In the genomic region with DNA sequence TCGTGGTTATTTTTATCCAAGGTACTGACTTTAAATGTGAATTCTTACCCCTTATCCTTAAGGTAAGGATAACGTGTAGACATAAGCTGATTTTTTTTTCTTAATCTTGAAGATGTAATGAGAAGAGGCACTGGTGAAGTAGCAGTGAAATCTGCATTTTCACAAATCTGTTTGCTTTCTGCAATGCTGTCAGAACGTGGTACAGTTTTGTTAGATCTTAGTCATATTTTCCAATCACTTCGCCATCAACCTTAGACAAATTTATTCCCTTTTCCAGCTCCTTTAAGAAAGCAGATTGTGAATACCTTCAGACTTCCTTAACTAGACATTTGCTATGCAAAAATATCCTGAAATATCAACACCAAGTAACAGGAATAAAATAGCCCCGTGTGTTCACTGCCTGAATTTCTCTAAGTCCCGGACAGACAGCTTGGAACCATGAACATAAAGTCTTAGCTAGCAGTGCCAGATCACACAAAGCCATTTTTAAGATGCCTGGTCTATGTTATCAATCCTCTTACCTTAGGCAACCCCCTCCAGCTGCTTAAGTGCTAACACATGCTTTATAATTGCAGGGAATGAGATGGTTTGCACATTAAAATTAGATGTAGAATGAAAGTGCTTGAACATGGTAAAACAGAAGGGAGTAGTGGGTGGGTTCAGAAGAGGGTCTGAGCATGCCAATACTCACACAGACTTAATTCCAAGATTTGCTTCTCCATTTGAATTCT, we compare ENCODE assay signal across 11 mouse cellular contexts.
DNase-seq lines count a peak whose midpoint lies in the region; ATAC-seq and TF ChIP-seq lines count a peak whose summit lies in the region.
"Had no signal": no experiment of that assay in that cellular context is flagged by ENCODE, and none has a peak within 500 bp of the region (broad histone marks: within the 10 kb centered on the region; RNA-seq: fewer than 3 reads in every experiment).

No protein-coding gene starts in this region.

- H3K4me3 ChIP-seq in neural tube, embryonic 11.5 days (ENCODE audit: low read depth, low read length), result no peak overlapping the region
- no peak overlapping the region for H3K4me3 ChIP-seq in neural tube, embryonic 15.5 days (replicated peaks)
- H3K4me3 ChIP-seq in forebrain, postnatal 0 days (ENCODE audit: low read depth, low read length), result no peak overlapping the region
- no peak overlapping the region for H3K4me3 ChIP-seq in midbrain, embryonic 15.5 days
- H3K4me3 ChIP-seq: stomach, embryonic 15.5 days had no signal

- peak; percentile 78 for ATAC-seq in frontal cortex, adult (ENCODE audit: low TSS enrichment)
- ATAC-seq in neural tube, embryonic 11.5 days (ENCODE audit: insufficient read depth, low FRiP score, low TSS enrichment), result no peak
- ATAC-seq in neural tube, embryonic 15.5 days (ENCODE audit: low FRiP score), result no peak
- ATAC-seq in forebrain, postnatal 0 days, result peak; percentile 88
- no peak for ATAC-seq in midbrain, embryonic 15.5 days (replicated peaks)
- ATAC-seq: Patski had no signal

- H3K9ac ChIP-seq in neural tube, embryonic 11.5 days (ENCODE audit: low read length), result no peak overlapping the region
- no peak overlapping the region for H3K9ac ChIP-seq in neural tube, embryonic 15.5 days (replicated peaks)
- no peak overlapping the region for H3K9ac ChIP-seq in forebrain, postnatal 0 days
- no peak overlapping the region for H3K9ac ChIP-seq in midbrain, embryonic 15.5 days
- H3K9ac ChIP-seq: stomach, embryonic 15.5 days had no signal

- H3K36me3 ChIP-seq in neural tube, embryonic 11.5 days (ENCODE audit: control insufficient read depth, insufficient read depth, low read length), result no peaks in the 10 kb centered on the region
- H3K36me3 ChIP-seq in neural tube, embryonic 15.5 days, result no peaks in the 10 kb centered on the region
- H3K36me3 ChIP-seq in forebrain, postnatal 0 days (ENCODE audit: insufficient read depth), result no peaks in the 10 kb centered on the region
- H3K36me3 ChIP-seq in midbrain, embryonic 15.5 days (replicated peaks), result no peaks in the 10 kb centered on the region
- H3K36me3 ChIP-seq: stomach, embryonic 15.5 days had no signal

- H3K9me3 ChIP-seq in neural tube, embryonic 11.5 days (ENCODE audit: control insufficient read depth, low read length), result no peaks in the 10 kb centered on the region
- no peaks in the 10 kb centered on the region for H3K9me3 ChIP-seq in neural tube, embryonic 15.5 days (replicated peaks)
- H3K9me3 ChIP-seq in forebrain, postnatal 0 days (ENCODE audit: low read length), result no peaks in the 10 kb centered on the region
- no peaks in the 10 kb centered on the region for H3K9me3 ChIP-seq in midbrain, embryonic 15.5 days
- H3K9me3 ChIP-seq: stomach, embryonic 15.5 days had no signal

- TF ChIP-seq CTCF in forebrain, postnatal 0 days (IDR thresholded peaks at IDR 0.05; ENCODE audit: low read depth), result no peak

- H3K27ac ChIP-seq in neural tube, embryonic 11.5 days (ENCODE audit: low read depth, low read length), result 0 out of 2 replicates have a peak overlapping the region, but pooled peaks have one; percentile 34
- H3K27ac ChIP-seq in neural tube, embryonic 15.5 days (replicated peaks), result no peak overlapping the region; the same call in 1 of the 2 replicates
- peak overlapping the region; percentile 80 for H3K27ac ChIP-seq in forebrain, postnatal 0 days (ENCODE audit: low read depth, low read length)
- 0 out of 2 replicates have a peak overlapping the region, but pooled peaks have one; percentile 45 for H3K27ac ChIP-seq in midbrain, embryonic 15.5 days
- H3K27ac ChIP-seq: stomach, embryonic 15.5 days had no signal

- H3K27me3 ChIP-seq in neural tube, embryonic 11.5 days (ENCODE audit: control insufficient read depth, insufficient read depth, low read length), result no peaks in the 10 kb centered on the region
- no peaks in the 10 kb centered on the region for H3K27me3 ChIP-seq in neural tube, embryonic 15.5 days (replicated peaks)
- no peaks in the 10 kb centered on the region for H3K27me3 ChIP-seq in forebrain, postnatal 0 days (ENCODE audit: insufficient read depth, low read length)
- H3K27me3 ChIP-seq in midbrain, embryonic 15.5 days (replicated peaks), result no peaks in the 10 kb centered on the region
- H3K27me3 ChIP-seq: Patski; stomach, embryonic 15.5 days had no signal

- H3K4me1 ChIP-seq in neural tube, embryonic 11.5 days (ENCODE audit: control insufficient read depth, insufficient read depth, low read length), result no peaks in the 10 kb centered on the region
- H3K4me1 ChIP-seq in neural tube, embryonic 15.5 days, result no peaks in the 10 kb centered on the region
- H3K4me1 ChIP-seq in forebrain, postnatal 0 days (ENCODE audit: insufficient read depth), result peaks cover 10% of the 10 kb centered on the region; the same call in 1 of the 2 replicates
- H3K4me1 ChIP-seq in midbrain, embryonic 15.5 days, result no peaks in the 10 kb centered on the region
- H3K4me1 ChIP-seq: stomach, embryonic 15.5 days had no signal

- no peak overlapping the region for H3K4me2 ChIP-seq in neural tube, embryonic 11.5 days (ENCODE audit: low read depth)
- H3K4me2 ChIP-seq in neural tube, embryonic 15.5 days, result no peak overlapping the region
- no peak overlapping the region for H3K4me2 ChIP-seq in forebrain, postnatal 0 days (ENCODE audit: low read depth)
- H3K4me2 ChIP-seq in midbrain, embryonic 15.5 days, result no peak overlapping the region
- H3K4me2 ChIP-seq: stomach, embryonic 15.5 days had no signal

- DNase-seq in frontal cortex, postnatal 25 days (ENCODE audit: low spot score in 2 of 2), result no peak
- DNase-seq in neural tube, embryonic 11.5 days (ENCODE audit: low spot score), result no peak
- DNase-seq in forebrain, postnatal 0 days, result peak; percentile 72
- no peak for DNase-seq in urinary bladder, adult 2 months (ENCODE audit: low spot score)
- DNase-seq in cerebellum, adult 11 months, result no peak
- DNase-seq: heart, postnatal 14 days had no signal

- 76% methylated on average over 6 of the region's 6 CpGs for WGBS in neural tube, embryonic 11.5 days
- WGBS in neural tube, embryonic 15.5 days, result 77% methylated on average over 6 of the region's 6 CpGs
- 46% methylated on average over 6 of the region's 6 CpGs for WGBS in forebrain, postnatal 0 days
- 79% methylated on average over 6 of the region's 6 CpGs for WGBS in midbrain, embryonic 15.5 days

Comparison
In these comparisons a context has a peak if more than half of its experiments do, and no peak if none do; other contexts are left out.
1. ATAC-seq: peak in frontal cortex, adult (single experiment) and forebrain, postnatal 0 days (single experiment); none in neural tube, embryonic 11.5 days (single experiment), neural tube, embryonic 15.5 days (single experiment) and midbrain, embryonic 15.5 days (single experiment).